ENCODE assay signal across 9 mouse cellular contexts in the genomic region with DNA sequence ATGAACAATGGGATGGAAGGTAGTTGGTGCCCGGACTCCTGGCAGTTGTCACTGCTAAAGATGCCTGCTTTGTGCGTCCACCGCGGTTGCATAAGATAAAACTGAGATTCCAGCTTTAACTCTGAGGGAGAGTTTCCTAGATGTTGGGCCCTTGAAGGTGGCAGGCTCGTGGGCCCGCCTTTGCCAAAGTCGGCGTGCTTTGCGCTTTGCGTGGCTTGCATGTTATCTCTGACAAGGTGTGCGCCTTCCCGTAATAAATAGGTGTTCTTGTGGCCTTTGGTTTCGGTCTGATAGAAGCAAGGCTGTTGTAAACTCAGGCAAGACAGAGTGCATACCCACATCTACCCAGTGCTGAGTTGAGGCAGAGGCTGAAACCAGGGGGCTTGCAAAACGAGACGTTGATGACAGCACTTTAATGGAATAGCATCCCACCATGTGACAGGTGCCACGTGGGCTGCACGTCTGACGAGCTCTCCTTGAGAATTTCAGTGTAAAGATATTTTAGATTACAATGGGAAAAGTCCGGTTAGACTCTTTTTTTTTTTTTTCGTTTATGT. TPM values are rescaled to one million over a fixed set of nuclear protein-coding genes. Genes with fewer than 3 reads are reported as not detected.
DNase-seq lines count a peak whose midpoint lies in the region; ATAC-seq and TF ChIP-seq lines count a peak whose summit lies in the region.
"Had no signal": no experiment of that assay in that cellular context is flagged by ENCODE, and none has a peak within 500 bp of the region (broad histone marks: within the 10 kb centered on the region; RNA-seq: fewer than 3 reads in every experiment).

No protein-coding gene starts in this region.

- H3K9me3 ChIP-seq in kidney, postnatal 0 days (replicated peaks; ENCODE audit: low read length): no peaks in the 10 kb centered on the region
- no peaks in the 10 kb centered on the region for H3K9me3 ChIP-seq in hindbrain, embryonic 14.5 days (ENCODE audit: control insufficient read depth, low read length)
- H3K9me3 ChIP-seq in midbrain, postnatal 0 days (ENCODE audit: low read length): no peaks in the 10 kb centered on the region

- H3K27me3 ChIP-seq in kidney, postnatal 0 days (ENCODE audit: insufficient read depth, low read length): no peaks in the 10 kb centered on the region
- 0 out of 2 replicates have a peak, but pooled peaks cover 3% of the 10 kb centered on the region for H3K27me3 ChIP-seq in hindbrain, embryonic 14.5 days (ENCODE audit: control insufficient read depth, insufficient read depth, low read length)
- H3K27me3 ChIP-seq in midbrain, postnatal 0 days (ENCODE audit: insufficient read depth, low read length): no peaks in the 10 kb centered on the region

- WGBS in kidney, postnatal 0 days: 3% methylated on average over 20 of the region's 20 CpGs
- 7% methylated on average over 20 of the region's 20 CpGs for WGBS in hindbrain, embryonic 14.5 days
- WGBS in midbrain, postnatal 0 days: 3% methylated on average over 20 of the region's 20 CpGs

- no peaks in the 10 kb centered on the region for H3K36me3 ChIP-seq in kidney, postnatal 0 days (ENCODE audit: insufficient read depth, low read length)
- H3K36me3 ChIP-seq in hindbrain, embryonic 14.5 days (replicated peaks; ENCODE audit: control insufficient read depth, insufficient read depth): no peaks in the 10 kb centered on the region
- H3K36me3 ChIP-seq in midbrain, postnatal 0 days (ENCODE audit: insufficient read depth, low read length): no peaks in the 10 kb centered on the region

- TF ChIP-seq CTCF in kidney, postnatal 0 days (IDR thresholded peaks at IDR 0.05; ENCODE audit: low read depth): no peak
- TF ChIP-seq CTCF in brain, embryonic 14.5 days (IDR thresholded peaks at IDR 0.05; ENCODE audit: borderline replicate concordance, extremely low read depth, insufficient read depth, insufficient read length): no peak
- no peak for TF ChIP-seq CTCF in midbrain, postnatal 0 days (IDR thresholded peaks at IDR 0.05)

- peaks cover 11% of the 10 kb centered on the region for H3K4me1 ChIP-seq in kidney, postnatal 0 days (replicated peaks; ENCODE audit: insufficient read depth, low read length)
- H3K4me1 ChIP-seq in hindbrain, embryonic 14.5 days (replicated peaks; ENCODE audit: control insufficient read depth, insufficient read depth, low read length): peaks cover 11% of the 10 kb centered on the region; the same call in 1 of the 2 replicates
- H3K4me1 ChIP-seq in midbrain, postnatal 0 days (ENCODE audit: insufficient read depth, low read length): peaks cover 3% of the 10 kb centered on the region; the same call in 1 of the 2 replicates

- TF ChIP-seq POLR2A in brain, embryonic 14.5 days (IDR thresholded peaks at IDR 0.05; ENCODE audit: borderline replicate concordance, extremely low read depth, insufficient read depth, insufficient read length, poor library complexity, severe bottlenecking): no peak

- peak overlapping the region; percentile 76 for H3K4me2 ChIP-seq in kidney, postnatal 0 days (ENCODE audit: low read length)
- peak overlapping the region; percentile 81 for H3K4me2 ChIP-seq in hindbrain, embryonic 14.5 days (replicated peaks)
- H3K4me2 ChIP-seq in midbrain, postnatal 0 days (ENCODE audit: low read depth, low read length, poor library complexity, severe bottlenecking): peak overlapping the region; percentile 71

- peak overlapping the region; percentile 75; the same call in 1 of the 2 replicates for H3K27ac ChIP-seq in kidney, postnatal 0 days
- no peak overlapping the region for H3K27ac ChIP-seq in hindbrain, embryonic 14.5 days
- peak overlapping the region; percentile 68 for H3K27ac ChIP-seq in midbrain, postnatal 0 days (ENCODE audit: low read depth, low read length)
- H3K27ac ChIP-seq: macrophage had no signal

- no peak for DNase-seq in kidney, postnatal 0 days (ENCODE audit: low spot score)
- DNase-seq in kidney, postnatal 25 days: no peak
- peak; percentile 67 for DNase-seq in brain, embryonic 14.5 days (ENCODE audit: low read depth)
- peak; percentile 43 for DNase-seq in hindbrain, embryonic 14.5 days (ENCODE audit: low spot score)
- peak; percentile 57 for DNase-seq in midbrain, postnatal 0 days (ENCODE audit: low spot score)
- no peak for DNase-seq in B cell, adult 2 months
- DNase-seq in yolk sac, embryonic 10.5 days (ENCODE audit: low spot score): no peak
- DNase-seq in layer of hippocampus, adult 8-10 months (ENCODE audit: low spot score in 2 of 2): no peak

- H3K9ac ChIP-seq in kidney, postnatal 0 days (ENCODE audit: low read depth, low read length): peak overlapping the region; percentile 65
- H3K9ac ChIP-seq in hindbrain, embryonic 14.5 days: peak overlapping the region; percentile 59
- H3K9ac ChIP-seq in midbrain, postnatal 0 days (replicated peaks; ENCODE audit: low read length, poor library complexity, severe bottlenecking): peak overlapping the region; percentile 75

- ATAC-seq in kidney, postnatal 0 days (replicated peaks; ENCODE audit: low FRiP score, low read depth): peak; percentile 20; the same call in 1 of the 2 replicates
- ATAC-seq in hindbrain, embryonic 14.5 days (ENCODE audit: low FRiP score): peak; percentile 41; the same call in 1 of the 2 replicates
- peak; percentile 78; the same call in 1 of the 2 replicates for ATAC-seq in midbrain, postnatal 0 days (ENCODE audit: low FRiP score)

- peak overlapping the region; percentile 57 for H3K4me3 ChIP-seq in kidney, postnatal 0 days (replicated peaks; ENCODE audit: low read depth, low read length)
- peak overlapping the region; percentile 61 for H3K4me3 ChIP-seq in hindbrain, embryonic 14.5 days (replicated peaks; ENCODE audit: low read length)
- peak overlapping the region; percentile 70 for H3K4me3 ChIP-seq in midbrain, postnatal 0 days (ENCODE audit: low read depth, low read length)

RNA-seq across cellular contexts. Expression of gene F3, which starts 0.7 kb away (rescaled TPM):
- 22.8 and 24.2 TPM in 2 replicates for polyA plus RNA-seq in kidney, postnatal 0 days (2015; fragmentation: Nextera tagmentation; extraction: Ambion mirVana)
- 6.5 and 7.5 TPM in 2 replicates for polyA plus RNA-seq in brain, embryonic 14.5 days (2012; rRNA removed)
- polyA plus RNA-seq in hindbrain, embryonic 14.5 days (2014; fragmentation: Nextera tagmentation; extraction: Ambion mirVana): 6.5 and 8.2 TPM in 2 replicates
- total RNA-seq in midbrain, postnatal 0 days (2014; rRNA removed): 12.6 and 15.6 TPM in 2 replicates
- polyA plus RNA-seq in midbrain, postnatal 0 days (2015; fragmentation: Nextera tagmentation; extraction: Ambion mirVana): 16.5 and 16.7 TPM in 2 replicates
- total RNA-seq in layer of hippocampus, adult 8-10 months (2022): 10 to 100 TPM; 57.8 to 68.3 (median 62.2) TPM

RNA-seq across cellular contexts. Expression of gene 4930432M17Rik, which starts 53.5 kb away (rescaled TPM):
- not detected in 2 replicates for polyA plus RNA-seq in kidney, postnatal 0 days (2015; fragmentation: Nextera tagmentation; extraction: Ambion mirVana)
- not detected in 2 replicates for polyA plus RNA-seq in brain, embryonic 14.5 days (2012; rRNA removed)
- not detected in 2 replicates for polyA plus RNA-seq in hindbrain, embryonic 14.5 days (2014; fragmentation: Nextera tagmentation; extraction: Ambion mirVana)
- not detected in 2 replicates for total RNA-seq in midbrain, postnatal 0 days (2014; rRNA removed)
- not detected in 2 replicates for polyA plus RNA-seq in midbrain, postnatal 0 days (2015; fragmentation: Nextera tagmentation; extraction: Ambion mirVana)
- total RNA-seq in layer of hippocampus, adult 8-10 months (2022): not detected
- polyA plus RNA-seq: macrophage had no signal

Comparison
In these comparisons a context has a peak if more than half of its experiments do, and no peak if none do; other contexts are left out.
1. ATAC-seq: peak in every context shown above with its lines; median percentile 78 in midbrain, postnatal 0 days; 41 in hindbrain, embryonic 14.5 days; 20 in kidney, postnatal 0 days.
2. DNase-seq: peak in brain, embryonic 14.5 days (single experiment), hindbrain, embryonic 14.5 days (single experiment) and midbrain, postnatal 0 days (single experiment); none in kidney, postnatal 0 days (single experiment), kidney, postnatal 25 days (0 of 2), B cell, adult 2 months (0 of 2), yolk sac, embryonic 10.5 days (single experiment) and layer of hippocampus, adult 8-10 months (0 of 2).
3. Peak in every context shown above with its lines, with median percentiles within 50 percentile points of each other: H3K4me2 ChIP-seq, H3K4me3 ChIP-seq and H3K9ac ChIP-seq.